Mouse (Mus musculus): ENCODE measurements around the gene Baiap2.

Gene Baiap2

DNA sequence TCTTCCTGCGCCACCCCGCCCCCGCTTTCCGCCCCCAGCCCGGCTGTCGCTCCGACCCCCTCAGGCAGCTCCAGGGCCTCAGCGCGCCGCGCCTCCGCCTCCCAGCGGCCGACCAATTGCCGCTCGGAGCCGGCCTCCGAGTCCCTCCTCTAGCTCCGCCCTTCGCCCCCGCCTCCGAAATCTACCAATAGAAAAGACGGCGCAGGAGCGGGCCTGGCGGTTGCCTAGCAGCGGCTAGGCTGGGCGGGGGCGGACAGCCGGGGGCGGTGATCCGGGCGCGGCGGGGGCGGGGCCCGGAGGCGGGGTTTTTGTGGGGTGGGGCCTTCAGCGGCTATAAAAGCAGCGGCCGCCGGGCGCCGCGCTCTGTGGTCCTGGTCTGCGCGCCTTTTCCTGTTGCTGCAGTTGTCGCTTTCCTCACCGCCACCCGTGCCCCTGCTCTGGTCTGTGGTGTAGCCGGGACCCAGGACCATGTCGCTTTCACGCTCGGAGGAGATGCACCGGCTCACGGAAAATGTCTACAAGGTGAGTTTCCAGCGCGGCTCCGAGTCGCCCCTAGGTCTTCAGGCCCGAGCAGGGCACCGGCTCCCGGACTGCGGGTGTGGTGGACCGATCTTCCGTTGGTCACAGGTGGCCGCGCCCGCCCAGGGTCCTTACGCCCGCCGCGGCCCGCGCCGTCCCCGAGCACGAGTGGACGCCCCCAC lies at the start of gene Baiap2:
Baiap2 (plus strand) TSS at position 37 of the 701 bp plus-strand sequence.
- DNase-seq (ENCODE audit: low spot score in 2 of 2): peak; percentile 97

- DNase-seq (ENCODE audit: low spot score in 2 of 2): no peak
Measured at GRCm38 (mm10) chr11:119893667-119894236, 48.8 kb upstream of the Baiap2 start.

DNA sequence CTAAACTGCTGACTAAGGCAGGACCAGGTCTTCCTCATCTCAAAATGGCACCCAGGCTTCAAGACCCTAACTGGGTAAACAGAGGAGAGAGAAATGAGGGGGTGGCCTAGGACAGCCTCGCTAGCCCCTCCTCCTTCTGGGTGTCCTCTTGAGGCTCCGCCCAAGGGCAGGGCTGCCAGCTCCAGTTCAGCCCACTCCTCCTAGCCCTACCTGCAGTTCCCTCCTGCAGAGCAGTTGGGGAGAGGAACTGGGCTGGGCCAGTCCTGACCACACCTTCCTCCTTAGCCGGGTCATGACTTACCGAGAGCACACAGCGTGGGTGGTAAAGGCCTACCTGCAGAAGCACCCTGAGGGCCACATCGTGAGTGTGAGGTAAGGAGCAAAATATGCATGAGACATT lies 47.9 kb upstream of the Baiap2 start:
- no peak for DNase-seq (ENCODE audit: low spot score in 2 of 2)

DNA sequence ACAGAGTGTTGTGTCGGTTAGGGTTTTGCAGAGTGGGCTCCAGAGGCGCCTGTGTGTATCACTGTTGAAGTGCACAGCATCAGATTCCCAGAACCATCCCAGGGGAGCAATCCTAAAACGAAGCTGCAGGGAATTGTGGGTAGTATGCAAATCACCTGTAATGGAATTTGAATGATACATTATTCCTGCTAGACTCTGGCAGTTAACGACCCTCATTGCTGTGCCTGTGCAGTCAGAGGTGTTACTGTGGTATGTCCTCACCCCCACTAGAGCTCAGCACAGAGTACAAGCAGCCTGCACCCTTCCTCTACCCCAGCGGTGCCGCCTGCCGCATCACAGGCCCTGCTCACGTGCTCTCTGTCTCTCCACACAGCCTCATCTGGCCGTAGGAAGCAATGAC lies 45.5 kb upstream of the Baiap2 start:
- DNase-seq (ENCODE audit: low spot score in 2 of 2): no peak

- no peak for DNase-seq (ENCODE audit: low spot score in 2 of 2)
Measured at GRCm38 (mm10) chr11:119898976-119899375, 43.6 kb upstream of the Baiap2 start.

DNA sequence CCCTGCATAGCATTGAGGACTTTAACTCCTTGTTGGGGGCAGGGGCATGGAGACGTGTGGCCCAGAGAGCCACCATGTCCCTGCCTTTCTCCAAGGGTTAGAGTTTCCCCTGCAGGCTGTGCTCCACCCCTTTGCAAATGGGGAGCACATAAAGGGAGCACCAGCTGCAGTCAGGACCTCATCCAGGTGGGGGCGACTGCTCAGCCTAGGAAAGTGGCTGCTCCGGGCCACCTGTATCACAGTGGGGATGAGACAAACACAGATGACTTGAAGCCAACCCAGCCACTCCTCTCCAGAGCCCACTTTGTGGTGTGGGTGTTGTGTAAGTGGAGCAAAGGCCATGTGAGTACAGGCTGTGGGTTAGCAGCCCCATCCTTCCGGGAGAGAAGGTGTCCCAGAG lies 41.4 kb upstream of the Baiap2 start:
- DNase-seq (ENCODE audit: low spot score in 2 of 2): no peak

- DNase-seq (ENCODE audit: low spot score in 2 of 2): no peak
Measured at GRCm38 (mm10) chr11:119902891-119903290, 39.7 kb upstream of the Baiap2 start.

- DNase-seq (ENCODE audit: low spot score in 2 of 2): peak; percentile 80 to 85
Measured at GRCm38 (mm10) chr11:119904621-119905286, 37.8 kb upstream of the Baiap2 start.

DNA sequence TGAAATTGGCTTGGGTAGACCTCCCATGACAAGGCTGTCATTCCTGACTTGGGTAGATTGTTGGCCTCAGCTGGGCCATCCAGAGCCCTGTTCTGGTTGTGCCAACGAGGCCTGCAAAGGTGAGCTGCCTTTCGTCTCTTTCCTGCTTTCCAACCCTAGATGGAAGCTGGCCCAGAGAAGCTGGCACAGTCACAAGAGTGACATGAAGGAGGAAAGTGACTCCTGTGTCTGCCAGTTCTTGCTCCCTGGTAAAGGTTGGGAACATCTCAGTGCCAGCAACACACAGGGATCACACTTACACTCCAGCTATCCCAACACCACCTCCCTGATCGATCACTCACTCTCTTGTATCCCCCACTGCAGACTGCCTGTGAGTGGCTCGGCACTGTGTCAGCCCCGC lies 36.8 kb upstream of the Baiap2 start:
- no peak for DNase-seq (ENCODE audit: low spot score in 2 of 2)

DNA sequence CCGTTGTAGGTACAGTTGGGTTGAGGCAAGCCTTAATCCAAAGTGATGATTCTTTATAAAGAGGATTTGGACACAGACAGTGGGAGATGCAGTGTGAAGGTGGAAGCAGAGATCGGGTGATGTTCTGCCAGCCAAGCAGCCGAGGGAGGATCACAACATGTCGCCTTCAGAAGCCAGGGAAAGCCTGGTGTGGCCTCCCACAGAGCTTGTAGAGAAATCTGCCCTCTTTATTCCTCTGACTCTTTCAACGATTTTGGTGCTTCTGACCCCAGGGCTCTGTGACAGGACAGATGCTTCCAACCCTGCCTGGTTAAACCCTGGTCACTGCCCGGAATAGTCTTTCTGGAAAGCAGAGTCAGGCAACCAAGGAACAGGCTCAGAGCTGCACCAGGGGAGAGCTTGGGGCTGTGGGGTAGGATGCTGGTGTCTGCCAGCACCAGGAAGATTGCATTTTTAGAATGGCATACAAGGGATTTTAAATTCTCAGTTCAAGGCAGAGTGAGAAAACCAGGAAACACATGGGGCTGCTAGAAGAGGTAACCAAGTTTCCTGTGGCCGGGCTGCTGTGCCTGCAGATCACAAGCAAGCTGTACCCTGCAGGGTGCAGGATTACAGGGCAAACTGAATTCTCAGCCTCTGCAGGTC lies 35.4 kb upstream of the Baiap2 start:
- peak; percentile 63 to 68 for DNase-seq (ENCODE audit: low spot score in 2 of 2)

DNA sequence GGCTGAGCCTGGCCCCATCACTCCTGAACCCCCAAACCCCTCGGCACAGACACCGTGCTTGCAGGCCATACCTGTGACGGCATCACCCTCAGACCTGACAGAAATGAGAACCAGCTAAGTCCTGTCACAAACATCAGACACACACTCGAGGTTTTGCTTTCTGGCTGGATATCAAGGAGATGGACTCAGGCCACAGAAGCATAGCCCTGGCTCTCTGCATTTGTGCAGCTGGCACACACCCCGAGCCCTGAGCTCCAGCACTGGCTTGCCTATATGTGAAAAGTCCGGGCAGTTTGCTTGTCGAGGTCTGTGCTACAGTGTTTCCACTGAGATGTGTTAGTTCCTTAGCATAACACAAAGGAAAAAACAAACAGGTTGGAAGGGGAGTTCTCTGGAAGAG lies 34.9 kb upstream of the Baiap2 start:
- DNase-seq (ENCODE audit: low spot score in 2 of 2): no peak

DNA sequence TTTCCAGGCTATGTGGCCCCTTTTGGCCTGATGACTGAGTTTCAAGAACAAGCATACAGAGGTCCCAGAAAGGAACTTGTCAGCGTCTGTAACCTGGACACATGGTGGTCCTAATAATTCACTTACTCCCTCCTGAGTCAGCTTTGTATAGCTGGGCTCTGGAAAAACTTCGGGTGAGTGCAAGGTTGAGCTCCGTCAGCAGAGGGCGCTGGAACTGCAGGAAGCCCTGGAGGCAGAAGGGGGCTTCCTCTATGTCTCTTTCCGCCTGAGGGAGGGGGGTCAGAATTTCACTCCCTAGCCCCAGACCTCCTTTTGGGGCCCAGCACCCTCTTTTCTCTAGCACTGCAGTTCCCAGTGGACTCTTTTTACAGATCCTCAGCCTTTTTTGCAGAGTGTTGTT lies 33.1 kb upstream of the Baiap2 start:
- DNase-seq (ENCODE audit: low spot score in 2 of 2): peak; percentile 84 to 87

- no peak for DNase-seq (ENCODE audit: low spot score in 2 of 2)
Measured at GRCm38 (mm10) chr11:119912845-119913244, 29.7 kb upstream of the Baiap2 start.

DNA sequence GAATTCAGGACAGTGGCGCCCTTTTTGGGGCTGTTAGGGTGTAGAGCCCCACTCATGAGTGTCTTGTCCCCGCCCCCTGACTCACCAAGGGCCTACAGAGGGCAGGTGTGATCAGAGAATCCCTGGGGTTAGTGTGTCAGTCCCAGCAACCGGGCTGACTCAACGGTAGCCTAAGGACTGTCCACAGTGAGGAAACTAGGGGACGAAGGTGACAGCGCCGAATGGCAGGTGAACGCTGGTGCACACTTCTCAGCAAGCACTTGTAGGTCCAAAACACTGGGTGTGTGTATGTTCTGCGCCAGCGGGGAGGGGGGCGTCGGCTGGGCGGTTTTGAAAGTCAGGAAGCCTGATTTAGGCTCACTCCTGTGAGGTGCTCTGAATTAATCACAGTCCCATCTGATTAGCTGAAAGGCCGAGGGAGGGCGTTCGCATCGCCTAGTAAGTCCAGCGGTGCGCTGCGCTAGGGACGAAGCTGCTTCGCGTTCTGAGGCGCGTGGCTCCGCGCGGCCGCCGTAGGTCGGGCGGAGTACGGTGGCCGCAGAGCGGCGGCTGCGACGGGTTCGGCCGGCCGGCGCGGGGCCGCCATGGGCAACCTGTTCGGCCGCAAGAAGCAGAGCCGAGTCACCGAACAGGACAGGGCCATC lies 29.1 kb upstream of the Baiap2 start, which contains the start of gene Chmp6:
Chmp6 (plus strand) TSS at position 151 of the 644 bp plus-strand sequence.
- DNase-seq (ENCODE audit: low spot score in 2 of 2): peak; percentile 91 to 95

GRCm38 (mm10) chr11:119913935-119914314 lies 28.6 kb upstream of the Baiap2 start:
- no peak for DNase-seq (ENCODE audit: low spot score in 2 of 2)

- DNase-seq (ENCODE audit: low spot score in 2 of 2): no peak
Measured at GRCm38 (mm10) chr11:119914381-119914780, 28.2 kb upstream of the Baiap2 start.

DNA sequence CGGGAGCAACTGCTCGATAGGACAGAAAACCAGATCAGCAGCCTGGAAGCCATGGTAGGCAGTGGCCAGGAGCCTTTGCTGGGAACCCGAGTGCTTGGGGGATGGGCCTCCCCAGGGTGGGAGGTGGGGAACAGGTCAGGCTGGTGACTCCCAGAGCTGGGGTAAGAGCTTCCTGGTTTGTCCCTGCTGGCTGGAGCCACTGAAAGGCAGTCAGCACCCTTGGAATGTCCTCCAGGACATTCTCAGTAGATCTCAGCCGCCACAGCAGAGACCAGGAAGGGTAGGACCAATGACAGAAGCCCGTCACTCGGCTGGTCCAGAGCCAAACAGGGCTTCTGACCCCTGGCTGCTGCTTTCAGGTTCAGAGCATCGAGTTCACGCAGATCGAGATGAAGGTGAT lies 26.9 kb upstream of the Baiap2 start:
- DNase-seq (ENCODE audit: low spot score in 2 of 2): no peak

- no peak for DNase-seq (ENCODE audit: low spot score in 2 of 2)
Measured at GRCm38 (mm10) chr11:119916102-119916790, 26.3 kb upstream of the Baiap2 start.

GRCm38 (mm10) chr11:119916834-119917469 lies 25.6 kb upstream of the Baiap2 start:
- DNase-seq (ENCODE audit: low spot score in 2 of 2): no peak

DNA sequence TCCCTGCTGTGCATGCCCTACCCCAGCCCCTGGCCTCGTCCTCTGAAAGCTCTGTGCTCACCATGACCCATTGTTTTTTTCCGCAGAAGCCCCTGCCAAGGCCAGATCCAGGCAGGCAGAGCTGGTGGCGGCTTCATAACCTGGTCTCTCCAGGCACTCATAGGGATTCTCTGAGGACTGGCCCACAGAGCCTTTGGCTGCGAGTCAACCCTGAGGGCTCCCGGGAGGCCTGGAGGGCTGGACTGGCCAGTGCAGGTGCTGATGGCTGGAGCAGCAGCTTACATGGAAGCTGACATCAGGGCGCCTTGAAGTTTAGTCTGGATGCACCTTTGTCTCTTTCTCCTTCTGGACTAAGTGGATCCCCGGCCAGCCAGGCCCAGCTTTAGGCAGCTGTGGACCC lies 24.0 kb upstream of the Baiap2 start:
- DNase-seq (ENCODE audit: low spot score in 2 of 2): no peak

- DNase-seq (ENCODE audit: low spot score in 2 of 2): no peak
Measured at GRCm38 (mm10) chr11:119919432-119919831, 23.1 kb upstream of the Baiap2 start.
